Mouse (Mus musculus) embryonic facial prominence, embryonic 11.5 days (tissue): ENCODE measurements around the gene Gm20518. TPM values are rescaled to one million over a fixed set of nuclear protein-coding genes. Genes with fewer than 3 reads are reported as not detected.

Experiments
- ATAC-seq: fragments of 200-750 bp; cut with Nextera tagmentation; replicated peaks from 2 replicates; pipeline ENCODE4 v1.8.0; 2017; ENCODE audit warnings: low read depth; ENCODE audit not compliant: insufficient number of reproducible peaks, low FRiP score, low TSS enrichment
- DNase-seq: peaks from one replicate; pipeline ENCODE4 v3.0.0-alpha.2; 2015; ENCODE audit warnings: low spot score
- H3K27ac ChIP-seq: fragments of 300-500 bp; sonication (generic); replicated peaks from 2 replicates; pipeline ENCODE4 v1.5.1; 2014; ENCODE audit warnings: mild to moderate bottlenecking, low read depth, low read length, control low read depth
- H3K27me3 ChIP-seq: fragments of 300-500 bp; sonication (generic); 2 replicates; pipeline ENCODE4 v1.6.1; 2014; ENCODE audit warnings: mild to moderate bottlenecking, low read length, moderate library complexity, mixed read lengths; ENCODE audit not compliant: control insufficient read depth, insufficient read depth
- H3K36me3 ChIP-seq: fragments of 300-500 bp; sonication (generic); replicated peaks from 2 replicates; pipeline ENCODE4 v1.6.1; 2014; ENCODE audit warnings: low read depth, mild to moderate bottlenecking, low read length, moderate library complexity, mixed read lengths; ENCODE audit not compliant: control insufficient read depth, insufficient read depth
- H3K4me1 ChIP-seq: fragments of 300-500 bp; sonication (generic); 2 replicates; pipeline ENCODE4 v1.6.1; 2014; ENCODE audit warnings: low read length, mixed read lengths; ENCODE audit not compliant: control insufficient read depth, insufficient read depth
- H3K4me2 ChIP-seq: fragments of 300-500 bp; sonication (generic); 2 replicates; pipeline ENCODE4 v1.6.1; 2014; ENCODE audit warnings: low read depth, mild to moderate bottlenecking, control low read depth, low read length, moderate library complexity
- H3K4me3 ChIP-seq: fragments of 300-500 bp; sonication (generic); 2 replicates; pipeline ENCODE4 v1.5.1; 2014; ENCODE audit warnings: low read depth, low read length, control low read depth
- H3K9ac ChIP-seq: fragments of 300-500 bp; sonication (generic); replicated peaks from 2 replicates; pipeline ENCODE4 v1.6.1; 2014; ENCODE audit warnings: mild to moderate bottlenecking, control low read depth, low read length
- H3K9me3 ChIP-seq: fragments of 300-500 bp; sonication (generic); replicated peaks from 2 replicates; pipeline ENCODE4 v1.6.1; 2016; ENCODE audit warnings: mild to moderate bottlenecking, low read length, inconsistent platforms, mixed read lengths; ENCODE audit not compliant: control insufficient read depth
- WGBS: fragments of 180-500 bp; shearing (Covaris S2); extraction: QIAGEN DNeasy Blood & Tissue Kit; methylation state at CpG from one replicate; pipeline ENCODE4 v1.1.7; 2014; 5-methylcytosine and 5-hydroxymethylcytosine counted together
- polyA plus RNA-seq: library from polyadenylated mRNA; unstranded; fragments of >200 nt; fragmentation: Nextera tagmentation; extraction: Ambion mirVana; gene quantifications from 2 replicates; pipeline ENCODE4 v1.2.1, GENCODE M21; 2014

Gm20518 gene
- polyA plus RNA-seq, 1 experiment from 2014 or later = 0.14 TPM

DNA sequence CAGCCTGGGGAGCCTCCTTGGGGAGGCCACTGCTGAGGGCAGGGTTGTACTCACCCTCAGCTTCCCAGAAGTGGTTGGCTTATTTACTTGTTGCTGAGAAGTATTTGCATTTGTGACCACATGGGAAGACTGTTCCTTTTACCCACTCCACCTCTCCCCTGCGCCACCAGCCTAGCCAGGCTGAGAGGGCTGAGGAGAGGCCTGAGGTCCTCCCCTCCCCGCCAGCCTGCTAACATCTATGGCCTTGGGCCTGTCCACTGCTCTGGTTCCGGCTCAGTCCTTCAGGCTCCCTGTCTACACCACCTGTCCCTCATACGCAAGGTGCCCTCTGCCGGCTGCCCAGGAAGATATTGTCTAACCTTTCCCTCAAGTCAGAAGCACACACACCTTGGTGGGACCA is 95.8 kb downstream of the Gm20518 start:
- Histone ChIP-seq H3K27me3 (peaks cover 14% of the 10 kb centered on the region), H3K9ac (no peak overlapping the region), H3K27ac (no peak overlapping the region), H3K4me3 (no peak overlapping the region), H3K4me1 (no peaks in the 10 kb centered on the region; the same call in 1 of the 2 replicates), H3K36me3 (no peaks in the 10 kb centered on the region; the same call in 1 of the 2 replicates), H3K4me2 (no peak overlapping the region), H3K9me3 (no peaks in the 10 kb centered on the region)
- DNase-seq = no peak
- no peak for ATAC-seq
- WGBS = 67% methylated on average over 5 of the region's 5 CpGs

GRCm38 (mm10) chr16:17794047-17794446 is 97.4 kb downstream of the Gm20518 start:
- H3K9ac ChIP-seq = no peak overlapping the region
- H3K9me3 ChIP-seq = no peaks in the 10 kb centered on the region
- no peak overlapping the region for H3K4me3 ChIP-seq
- no peaks in the 10 kb centered on the region; the same call in none of the 2 replicates for H3K36me3 ChIP-seq
- DNase-seq (no peak), ATAC-seq (no peak)
- WGBS = 85% methylated on average over 4 of the region's 4 CpGs
- H3K4me1 ChIP-seq = no peaks in the 10 kb centered on the region; the same call in 1 of the 2 replicates
- peaks cover 7% of the 10 kb centered on the region for H3K27me3 ChIP-seq
- H3K4me2 ChIP-seq = no peak overlapping the region
- no peak overlapping the region for H3K27ac ChIP-seq

GRCm38 (mm10) chr16:17792728-17793127 is 98.7 kb downstream of the Gm20518 start:
- Histone ChIP-seq H3K4me3 (no peak overlapping the region), H3K27me3 (peaks cover 4% of the 10 kb centered on the region), H3K36me3 (no peaks in the 10 kb centered on the region; the same call in none of the 2 replicates), H3K27ac (no peak overlapping the region), H3K9me3 (no peaks in the 10 kb centered on the region), H3K9ac (no peak overlapping the region), H3K4me1 (no peaks in the 10 kb centered on the region; the same call in 1 of the 2 replicates), H3K4me2 (no peak overlapping the region)
- WGBS = 79% methylated on average over 3 of the region's 3 CpGs
- ATAC-seq (no peak), DNase-seq (no peak)

DNA sequence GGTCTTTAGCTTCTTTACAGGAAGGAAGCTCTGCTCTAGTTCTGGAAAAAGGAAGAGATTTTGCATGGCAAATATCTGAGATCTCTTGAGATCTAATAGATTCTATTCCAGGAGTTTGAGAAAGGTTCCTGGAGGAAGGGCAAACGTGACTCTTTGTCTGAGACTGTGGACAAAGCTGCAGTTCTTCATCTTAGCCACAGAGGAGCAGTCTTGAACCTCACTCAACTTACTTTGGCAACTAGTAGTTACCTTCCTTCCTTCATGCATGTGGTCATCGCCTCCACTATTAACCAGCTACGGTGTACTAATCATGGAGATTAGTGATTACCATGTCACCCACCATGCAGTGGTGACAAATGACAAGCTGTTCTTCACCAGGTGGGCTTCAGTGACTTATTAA is 106.1 kb downstream of the Gm20518 start:
- H3K9ac ChIP-seq = no peak overlapping the region
- no peaks in the 10 kb centered on the region for H3K4me1 ChIP-seq
- no peak for ATAC-seq
- peaks cover 4% of the 10 kb centered on the region; the same call in 1 of the 2 replicates for H3K36me3 ChIP-seq
- 58% methylated on average over 3 of the region's 3 CpGs for WGBS
- peak; percentile 29 for DNase-seq
- H3K4me2 ChIP-seq = no peak overlapping the region
- H3K9me3 ChIP-seq = no peaks in the 10 kb centered on the region
- H3K27ac ChIP-seq = no peak overlapping the region
- no peak overlapping the region for H3K4me3 ChIP-seq
- H3K27me3 ChIP-seq = no peaks in the 10 kb centered on the region

Other genes starting within 250 kb of the Gm20518 start
- gene Ccdc74a, start 245.2 kb downstream of the Gm20518 start, polyA plus RNA-seq = 5.0 and 5.6 TPM in 2 replicates
- 32.8 and 33.6 TPM in 2 replicates for gene Med15, start 158.8 kb downstream of the Gm20518 start, polyA plus RNA-seq
- 48.0 and 58.1 TPM in 2 replicates for gene Klhl22, start 132.1 kb downstream of the Gm20518 start, polyA plus RNA-seq
- 13.5 and 15.3 TPM in 2 replicates for gene Scarf2, start 94.4 kb downstream of the Gm20518 start, polyA plus RNA-seq
- not detected in 2 replicates for gene B830017H08Rik, start 58.5 kb downstream of the Gm20518 start, polyA plus RNA-seq
- 1.7 and 2.0 TPM in 2 replicates for gene Car15, start 53.3 kb downstream of the Gm20518 start, polyA plus RNA-seq
- gene Tssk1, start 2.6 kb upstream of the Gm20518 start, polyA plus RNA-seq = not detected in 2 replicates
- 68.8 and 76.6 TPM in 2 replicates for gene Dgcr2, start 6.9 kb upstream of the Gm20518 start, polyA plus RNA-seq
- not detected in 2 replicates for gene Tssk2, start 7.0 kb upstream of the Gm20518 start, polyA plus RNA-seq
- gene Ess2, start 19.7 kb upstream of the Gm20518 start, polyA plus RNA-seq = 38.4 and 40.3 TPM in 2 replicates
- 0.24 TPM in 1 of 2 replicates, not detected in the other for gene Gsc2, start 23.4 kb upstream of the Gm20518 start, polyA plus RNA-seq
- gene Slc25a1, start 36.5 kb upstream of the Gm20518 start, polyA plus RNA-seq = 66.2 and 69.5 TPM in 2 replicates
- gene Vpreb2, start 88.8 kb upstream of the Gm20518 start, polyA plus RNA-seq = not detected in 2 replicates
- 118 and 130 TPM in 2 replicates for gene Dgcr6, start 161.2 kb upstream of the Gm20518 start, polyA plus RNA-seq
- 10.4 and 11.0 TPM in 2 replicates for gene Prodh, start 198.5 kb upstream of the Gm20518 start, polyA plus RNA-seq
- 1.1 and 1.7 TPM in 2 replicates for gene Rtn4r, start 236.0 kb upstream of the Gm20518 start, polyA plus RNA-seq